Mouse (Mus musculus): Measurements from ENCODE around the gene Apmap.
A peak's percentile ranks its signal among the peaks of the same experiment; 100 is the strongest.

Apmap gene

GRCm38 (mm10) chr2:150608087-150608799 is at the start of gene Apmap:
Gene Apmap, minus strand, starts transcription at chr2:150608567.
- peak; percentile 99 for DNase-seq

GRCm38 (mm10) chr2:150656975-150657768 is 48.8 kb upstream of the Apmap start:
- peak; percentile 63 for DNase-seq

- DNase-seq: no peak
Measured at GRCm38 (mm10) chr2:150656112-150656511, 47.7 kb upstream of the Apmap start.

- no peak for DNase-seq
Measured at GRCm38 (mm10) chr2:150655290-150655689, 46.9 kb upstream of the Apmap start.

GRCm38 (mm10) chr2:150654814-150655213 is 46.4 kb upstream of the Apmap start:
- no peak for DNase-seq

GRCm38 (mm10) chr2:150651366-150651765 is 43.0 kb upstream of the Apmap start:
- peak; percentile 26 for DNase-seq

- no peak for DNase-seq
Measured at GRCm38 (mm10) chr2:150650511-150651074, 42.2 kb upstream of the Apmap start.

- DNase-seq: no peak
Measured at GRCm38 (mm10) chr2:150648300-150648895, 40.0 kb upstream of the Apmap start.

GRCm38 (mm10) chr2:150647681-150648299 is 39.4 kb upstream of the Apmap start:
- no peak for DNase-seq

GRCm38 (mm10) chr2:150646411-150647121 is 38.2 kb upstream of the Apmap start:
- no peak for DNase-seq

GRCm38 (mm10) chr2:150645225-150645624 is 36.9 kb upstream of the Apmap start:
- DNase-seq: no peak

- no peak for DNase-seq
Measured at GRCm38 (mm10) chr2:150643726-150644415, 35.5 kb upstream of the Apmap start.

- DNase-seq: no peak
Measured at GRCm38 (mm10) chr2:150643166-150643565, 34.8 kb upstream of the Apmap start.

- DNase-seq: no peak
Measured at GRCm38 (mm10) chr2:150638370-150638733, 30.0 kb upstream of the Apmap start.

GRCm38 (mm10) chr2:150637702-150638369 is 29.5 kb upstream of the Apmap start:
- DNase-seq: no peak

GRCm38 (mm10) chr2:150635877-150636446 is 27.6 kb upstream of the Apmap start:
- no peak for DNase-seq

- DNase-seq: no peak
Measured at GRCm38 (mm10) chr2:150629255-150629654, 20.9 kb upstream of the Apmap start.

- no peak for DNase-seq
Measured at GRCm38 (mm10) chr2:150627140-150627539, 18.8 kb upstream of the Apmap start.

- no peak for DNase-seq
Measured at GRCm38 (mm10) chr2:150624926-150625325, 16.6 kb upstream of the Apmap start.

- DNase-seq: no peak
Measured at GRCm38 (mm10) chr2:150623957-150624356, 15.6 kb upstream of the Apmap start.

GRCm38 (mm10) chr2:150621698-150622097 is 13.3 kb upstream of the Apmap start:
- no peak for DNase-seq
